Mouse (Mus musculus) E14TG2a.4 (cell line): ENCODE results near the gene Gab2.

Experiments used
- CTCF ChIP-seq: conservative IDR thresholded peaks from 2 replicates; pipeline ENCODE4 v1.5.1; 2014; ENCODE audit warnings: low read length
- NANOG ChIP-seq: IDR thresholded peaks from 2 replicates; pipeline ENCODE4 v1.6.1; 2014; ENCODE audit warnings: borderline replicate concordance, low read length, mixed read lengths

- TF ChIP-seq CTCF (no peak), NANOG (no peak)
Observed at GRCm38 (mm10) chr7:97328891-97329588, 247.7 kb downstream of the Gab2 start.
